Mouse (Mus musculus): Measurements from ENCODE around the gene Kctd18.

GRCm38 (mm10) chr1:58031160-58031769, 12.5 kb upstream of the Kctd18 start:
- peak; percentile 83 for TF ChIP-seq CTCF (IDR thresholded peaks at IDR 0.05)
- TF ChIP-seq POLR2A (IDR thresholded peaks at IDR 0.05; ENCODE audit: insufficient read depth, low read depth, low read length): no peak
